Mouse (Mus musculus) regulatory T cell (primary cell): ENCODE results near the gene Arl15.

ENCODE experiments used
- in situ Hi-C: fragments of 300-600 bp; cut with MboI, MseI; formaldehyde crosslinking; loops from one replicate; pipeline ENCODE4 v1.15.1; 2025; ENCODE audit warnings: high pct_unique_total_duplicates

Arl15 gene

GRCm38 (mm10) chr13:113843901-113844300 is 49.6 kb downstream of the Arl15 start:
- in situ Hi-C loops: no loop called here

DNA sequence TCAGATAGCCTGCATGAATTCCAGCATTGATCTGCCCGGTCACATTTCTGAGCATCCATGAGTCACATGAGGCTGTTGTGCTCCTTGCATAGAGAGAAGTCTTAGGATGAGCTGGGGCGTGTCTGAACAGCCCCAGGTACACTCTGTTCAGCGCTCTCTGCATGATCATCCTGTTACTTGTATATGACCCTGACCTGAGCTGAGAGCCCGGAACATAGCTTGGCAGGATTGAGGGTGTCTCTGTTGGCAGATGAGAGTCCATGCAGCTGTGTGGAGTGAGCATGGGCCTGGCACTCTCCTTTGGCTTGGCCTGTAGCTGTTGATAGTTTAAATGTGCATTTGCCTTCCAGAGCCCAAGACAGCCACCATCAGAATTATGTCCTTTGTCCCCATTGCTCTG is 50.4 kb downstream of the Arl15 start:
- in situ Hi-C loops: no loop called here

- in situ Hi-C loops: no loop called here
Observed at GRCm38 (mm10) chr13:113845229-113845628, 50.9 kb downstream of the Arl15 start.

GRCm38 (mm10) chr13:113846413-113846812 is 52.1 kb downstream of the Arl15 start:
- in situ Hi-C loops: no loop called here

- in situ Hi-C loops: no loop called here
Observed at GRCm38 (mm10) chr13:113850431-113851034, 56.2 kb downstream of the Arl15 start.

DNA sequence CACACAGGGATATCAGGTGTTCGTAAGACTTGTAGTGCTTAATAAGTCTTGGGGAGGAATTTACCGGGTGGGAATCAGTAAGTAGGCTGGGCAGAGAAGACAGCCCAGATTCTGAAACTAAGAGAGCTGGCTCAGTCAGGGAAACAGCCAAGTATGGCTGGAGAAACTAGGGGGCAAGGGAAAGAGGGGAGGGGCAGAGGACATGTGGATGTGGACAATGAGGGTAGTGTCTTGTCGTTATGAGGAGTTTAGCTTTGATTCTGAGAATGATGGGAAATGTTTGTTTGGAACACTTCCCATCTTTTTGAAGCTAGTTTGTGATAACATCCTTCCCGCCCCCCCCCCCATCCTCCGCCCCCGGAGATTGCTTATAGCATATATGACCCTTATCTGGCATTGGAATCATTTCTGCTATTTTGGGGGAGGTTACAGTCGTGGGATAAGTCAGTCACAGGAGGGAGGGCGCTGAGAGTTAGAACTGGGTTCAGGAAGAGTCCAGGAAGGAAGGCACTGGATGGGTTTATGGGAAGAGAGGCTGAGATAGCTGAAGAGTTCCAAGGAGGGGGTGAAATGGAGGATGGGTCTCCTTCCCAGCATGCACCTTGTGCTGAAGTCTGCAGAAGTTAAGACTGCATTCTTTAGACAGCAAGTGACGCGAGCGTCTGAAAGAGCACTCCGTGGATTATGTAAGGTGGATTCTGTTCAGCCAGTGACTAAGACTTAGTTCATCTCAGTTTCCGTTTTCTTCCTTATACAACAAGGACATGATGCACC is 57.5 kb downstream of the Arl15 start:
- in situ Hi-C loops: no loop called here

GRCm38 (mm10) chr13:113852376-113852666 is 58.0 kb downstream of the Arl15 start:
- in situ Hi-C loops: no loop called here

DNA sequence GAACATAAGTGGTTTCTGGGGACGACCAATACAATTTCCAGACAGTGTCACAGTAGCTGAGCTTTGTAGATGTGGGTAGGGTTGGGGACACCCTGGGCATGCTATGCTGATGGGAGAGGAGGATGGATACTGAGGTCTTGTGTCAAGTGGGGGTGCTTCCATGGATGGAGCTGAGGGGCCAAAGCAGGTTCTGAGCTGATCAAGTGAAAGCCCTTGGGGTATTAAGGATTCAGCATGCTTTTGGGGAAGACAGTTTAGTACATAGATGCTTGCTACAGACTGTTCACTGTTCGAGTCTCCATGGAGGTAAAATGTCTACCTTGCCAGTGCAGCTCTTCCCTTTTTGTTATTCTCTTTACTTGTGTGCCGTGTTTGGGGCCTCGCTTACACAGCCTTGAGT is 59.8 kb downstream of the Arl15 start:
- in situ Hi-C loops: no loop called here

GRCm38 (mm10) chr13:113854551-113855312 is 60.4 kb downstream of the Arl15 start:
- in situ Hi-C loops: no loop called here

GRCm38 (mm10) chr13:113856946-113857345 is 62.6 kb downstream of the Arl15 start:
- in situ Hi-C loops: no loop called here

- in situ Hi-C loops: no loop called here
Observed at GRCm38 (mm10) chr13:113858667-113859391, 64.5 kb downstream of the Arl15 start.

GRCm38 (mm10) chr13:113859392-113859776 is 65.1 kb downstream of the Arl15 start:
- in situ Hi-C loops: no loop called here

- in situ Hi-C loops: loop anchor here (5.0 to 10.0 kb wide), 3 partner anchors 64 to 226 kb away; no protein-coding TSS in a partner anchor
Observed at GRCm38 (mm10) chr13:113860816-113861215, 66.5 kb downstream of the Arl15 start.

DNA sequence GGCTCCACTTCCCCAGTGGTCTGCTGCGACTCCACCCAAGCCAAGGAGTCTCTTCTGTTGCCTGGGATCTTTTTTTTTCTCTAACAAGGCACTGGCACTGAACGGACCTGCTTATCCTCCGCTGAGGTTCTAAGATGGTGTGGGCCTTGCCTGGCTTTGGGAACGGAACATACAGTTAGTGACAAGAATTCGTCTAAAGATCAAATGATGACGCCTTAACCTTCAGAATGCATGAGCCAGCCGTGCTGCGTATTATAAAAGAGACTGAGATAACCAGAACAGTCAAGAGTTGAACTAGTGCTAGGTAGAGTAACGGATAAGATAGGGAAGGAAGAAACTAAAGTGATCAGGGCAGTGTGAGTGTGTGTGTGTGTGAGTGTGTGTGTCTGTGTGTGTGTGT is 66.9 kb downstream of the Arl15 start:
- in situ Hi-C loops: loop anchor here (5.0 to 10.0 kb wide), 3 partner anchors 64 to 226 kb away; no protein-coding TSS in a partner anchor

DNA sequence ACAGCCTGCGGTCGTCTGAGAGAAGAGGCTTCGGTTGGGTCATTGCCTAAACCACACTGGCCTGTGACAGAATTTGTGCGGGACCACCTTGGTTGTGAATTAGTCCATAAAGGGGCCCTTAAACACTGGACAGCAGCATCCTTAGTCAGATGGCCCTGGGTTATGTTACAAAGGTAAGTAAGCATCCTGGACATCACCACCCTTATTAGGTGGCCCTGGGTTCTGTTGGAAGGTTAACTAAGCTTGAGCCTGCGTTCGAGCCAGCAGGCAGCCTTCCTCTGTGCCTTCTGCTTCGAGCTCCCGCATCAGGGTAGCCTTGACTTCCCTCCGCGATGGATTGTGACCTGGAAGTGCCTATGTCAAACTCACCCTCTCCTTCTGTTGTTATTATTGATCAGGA is 68.6 kb downstream of the Arl15 start:
- in situ Hi-C loops: loop anchor here (5.0 to 10.0 kb wide), 3 partner anchors 66 to 228 kb away; no protein-coding TSS in a partner anchor

DNA sequence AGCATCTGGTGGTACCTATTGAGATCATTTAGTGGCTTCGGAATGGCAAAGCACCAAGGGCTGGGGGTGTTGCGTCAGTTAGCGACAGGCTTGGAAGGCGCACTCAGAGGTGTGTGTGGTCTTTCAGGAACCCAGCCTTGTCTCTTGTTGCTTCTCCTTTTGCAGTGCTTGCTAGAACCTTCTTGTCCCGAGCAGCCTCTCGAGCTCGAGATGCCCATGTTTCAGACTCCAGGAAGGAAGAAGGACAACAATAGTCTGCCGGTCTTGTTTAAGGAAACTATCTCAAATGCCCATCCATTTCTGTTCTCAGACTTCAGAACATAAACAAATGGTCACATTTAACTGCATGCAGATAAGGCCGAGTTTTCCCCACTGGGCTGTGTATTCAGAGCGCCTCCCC is 69.4 kb downstream of the Arl15 start:
- in situ Hi-C loops: loop anchor here (5.0 to 10.0 kb wide), 3 partner anchors 66 to 229 kb away; no protein-coding TSS in a partner anchor

DNA sequence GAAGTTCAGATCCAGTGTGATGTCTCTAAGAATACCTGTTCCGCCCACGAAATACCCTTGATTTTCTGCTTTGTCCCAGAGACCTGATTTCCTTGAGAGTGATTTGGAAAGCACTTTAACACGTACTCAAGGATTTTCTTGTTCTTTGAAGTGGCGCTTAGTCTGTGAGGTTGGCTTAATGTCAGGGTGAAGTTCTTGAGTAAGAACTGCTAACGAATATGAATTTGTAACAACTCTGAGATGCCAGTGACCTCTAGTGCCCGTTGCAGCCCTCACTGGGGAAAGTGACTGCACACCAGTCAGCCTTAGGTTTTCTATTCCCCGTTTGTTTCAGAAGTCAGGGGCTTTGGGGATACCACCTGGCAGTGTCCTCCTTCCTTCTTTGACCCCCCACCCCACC is 70.0 kb downstream of the Arl15 start:
- in situ Hi-C loops: loop anchor here (5.0 to 10.0 kb wide), 3 partner anchors 67 to 229 kb away; no protein-coding TSS in a partner anchor

- in situ Hi-C loops: loop anchor here (5.0 to 10.0 kb wide), 3 partner anchors 68 to 230 kb away; no protein-coding TSS in a partner anchor
Observed at GRCm38 (mm10) chr13:113864893-113865292, 70.6 kb downstream of the Arl15 start.

DNA sequence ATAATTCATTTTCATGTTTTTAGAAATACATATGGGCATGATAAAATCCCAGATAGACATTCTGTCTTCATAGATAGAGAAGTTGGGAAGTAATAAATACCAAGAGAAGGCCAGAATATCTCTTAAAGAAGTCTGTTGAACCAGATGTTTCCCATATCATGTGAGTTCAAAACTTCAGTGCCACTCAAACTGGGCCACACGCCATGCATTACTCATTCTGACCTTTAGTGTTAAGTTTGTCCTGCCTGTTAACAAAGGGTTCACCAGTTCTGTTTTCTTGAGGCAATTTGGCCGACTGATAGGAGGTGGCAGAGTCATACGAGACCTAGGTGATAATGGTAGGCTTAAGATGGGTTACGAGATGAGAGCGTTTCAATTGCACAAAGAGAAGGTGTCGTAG is 71.1 kb downstream of the Arl15 start:
- in situ Hi-C loops: loop anchor here (10.0 kb wide), 1 partner anchor 231 kb away; no protein-coding TSS in a partner anchor

DNA sequence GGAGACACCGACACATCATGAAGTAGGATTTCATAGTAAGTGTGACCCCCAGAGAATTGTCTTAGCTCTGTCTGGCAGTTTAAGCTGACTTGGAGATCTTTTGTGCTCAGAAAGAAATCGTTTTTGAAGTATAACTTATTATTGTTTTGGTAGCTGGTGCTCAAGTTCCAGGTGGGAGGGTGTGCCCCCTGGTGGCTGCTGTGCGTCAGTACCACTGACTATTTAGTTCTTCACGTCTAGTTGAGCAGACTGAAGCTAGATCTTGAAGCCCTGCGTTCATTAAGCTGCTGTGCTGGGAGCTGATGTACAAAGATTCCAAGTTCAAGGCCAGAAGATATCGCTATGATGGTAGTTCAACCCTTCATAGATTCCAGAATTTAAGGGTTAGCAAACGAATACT is 71.5 kb downstream of the Arl15 start:
- in situ Hi-C loops: loop anchor here (10.0 kb wide), 1 partner anchor 231 kb away; no protein-coding TSS in a partner anchor

- in situ Hi-C loops: loop anchor here (10.0 kb wide), 1 partner anchor 233 kb away; no protein-coding TSS in a partner anchor
Observed at GRCm38 (mm10) chr13:113867736-113868135, 73.4 kb downstream of the Arl15 start.
